Mouse (Mus musculus) adrenal gland, postnatal 25 days (tissue): ENCODE data around the gene Farsa. TPM values are rescaled to one million over a fixed set of nuclear protein-coding genes. Genes with fewer than 3 reads are reported as not detected.

Experiments
- DNase-seq: peaks from one replicate; pipeline ENCODE4 v3.0.0; 2021; ENCODE audit warnings: mixed read lengths
- total RNA-seq: library from RNA; stranded (reverse); gene quantifications from 2 replicates; pipeline ENCODE4 v1.2.3, GENCODE M21; 2021

The Farsa gene
- total RNA-seq, 1 experiment from 2014 or later, result 62.3 TPM

GRCm38 (mm10) chr8:84834866-84835855, 21.6 kb upstream of the Farsa start:
- peak; percentile 47 for DNase-seq

DNA sequence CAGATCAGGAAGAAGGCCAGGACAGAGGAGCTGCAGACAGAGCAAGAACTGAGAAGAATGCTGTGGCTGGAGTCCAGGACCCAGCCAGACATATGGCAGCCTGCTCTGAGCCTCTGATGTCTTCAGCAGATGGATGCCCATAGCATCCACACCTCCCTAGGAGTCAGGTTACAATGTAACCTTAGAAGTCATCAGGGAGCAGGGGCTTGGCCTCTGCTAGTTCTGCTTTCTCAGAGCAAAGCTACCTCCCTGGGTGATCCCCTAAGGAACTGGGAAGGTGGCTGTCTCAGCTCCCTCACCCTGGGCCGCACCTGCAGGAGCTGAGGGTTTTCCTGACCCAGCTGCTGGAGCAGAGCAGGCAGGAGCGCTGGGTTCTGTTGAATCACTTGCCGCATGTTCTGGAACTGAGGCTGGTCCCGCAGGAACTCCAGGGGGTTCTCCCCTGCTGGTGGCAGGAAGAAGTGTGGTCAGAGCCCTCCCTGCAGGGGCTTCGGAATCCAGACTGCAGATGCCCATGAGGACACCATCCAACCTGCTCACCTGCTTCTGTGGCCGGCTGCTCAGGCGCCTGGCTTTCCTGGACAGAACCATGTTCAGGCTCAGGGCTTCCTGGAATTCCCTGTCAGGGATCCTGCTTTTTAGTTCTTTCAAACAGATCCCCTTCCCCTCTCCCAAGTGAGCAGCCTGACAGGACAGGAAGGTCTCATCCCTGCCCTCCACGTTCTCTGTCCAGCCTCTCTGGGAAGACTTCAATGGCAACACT, 19.5 kb upstream of the Farsa start:
- no peak for DNase-seq

DNA sequence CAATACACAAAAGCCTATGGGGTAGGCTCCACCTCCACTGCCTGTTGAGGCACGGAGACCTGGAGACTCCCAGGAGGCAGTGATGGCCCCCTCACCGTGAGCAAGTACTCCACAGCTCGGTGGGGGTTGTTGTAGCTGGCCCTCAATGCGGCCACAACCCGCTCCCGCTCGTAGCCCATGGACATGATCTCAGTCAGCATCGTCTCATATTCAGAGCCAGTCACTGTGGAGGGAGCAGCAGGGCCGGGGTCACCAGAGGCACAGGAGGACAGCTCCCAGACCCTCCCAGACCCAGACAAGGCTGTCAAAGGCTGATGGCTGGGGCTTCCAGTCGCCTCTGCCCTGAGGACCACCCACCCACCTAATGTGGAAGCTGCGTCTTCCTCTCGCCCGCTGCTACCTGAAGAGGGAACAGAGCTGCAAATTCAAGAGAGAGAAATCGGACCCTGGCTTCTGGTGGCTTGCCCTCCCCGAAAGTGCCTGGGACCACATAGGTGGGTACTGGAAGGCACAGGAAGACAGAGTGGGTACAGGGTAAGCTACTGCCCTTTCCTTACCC, 18.8 kb upstream of the Farsa start:
- no peak for DNase-seq

DNA sequence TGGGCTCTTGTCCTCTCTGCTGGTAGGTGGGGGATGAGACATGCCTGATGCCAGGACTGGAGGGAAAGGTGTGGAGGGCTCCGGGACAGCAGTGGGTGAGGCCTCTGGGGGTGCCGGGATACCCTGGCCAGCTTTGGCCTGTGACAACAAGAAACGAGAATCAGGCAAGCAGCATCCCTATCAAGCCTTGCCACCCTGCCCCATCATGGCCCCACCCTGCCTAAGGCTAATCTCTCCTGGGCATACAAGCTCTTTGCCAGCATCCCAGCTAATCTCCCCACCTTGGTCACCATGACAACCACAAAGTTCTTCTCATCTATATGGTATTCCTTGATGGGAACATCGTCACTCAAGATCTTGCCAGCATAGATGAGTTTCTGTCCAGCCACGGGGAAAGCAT, 18.3 kb upstream of the Farsa start:
- DNase-seq, result no peak

GRCm38 (mm10) chr8:84839411-84839810, 17.4 kb upstream of the Farsa start:
- DNase-seq, result no peak

DNA sequence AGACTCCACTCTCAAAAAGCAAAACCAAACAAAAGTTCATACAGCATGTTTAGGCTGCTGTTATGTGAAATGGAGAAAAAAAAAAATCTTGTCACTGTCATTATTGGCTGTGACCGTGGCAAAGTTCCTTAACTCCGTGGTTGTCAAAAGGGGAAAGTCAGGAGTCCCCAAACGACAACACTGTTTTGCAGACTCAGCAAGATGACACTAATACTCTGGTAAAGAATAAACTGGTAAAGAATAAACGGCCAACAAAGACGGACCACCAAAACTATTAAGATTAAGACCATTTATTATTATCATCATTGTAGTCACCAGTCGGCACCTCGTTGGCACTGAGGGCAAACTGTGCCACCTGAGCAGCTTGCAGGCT, 16.9 kb upstream of the Farsa start:
- DNase-seq, result no peak

- peak; percentile 90 for DNase-seq
These were observed 16.4 kb upstream of the Farsa start, which contains the start of gene Rad23a for GRCm38 (mm10) chr8:84840248-84840999. Gene Rad23a (minus strand): TSS chr8:84840665.

- DNase-seq, result no peak
These were observed 15.3 kb upstream of the Farsa start for GRCm38 (mm10) chr8:84841514-84841913.

GRCm38 (mm10) chr8:84844397-84845070, 12.3 kb upstream of the Farsa start:
- DNase-seq, result no peak

- DNase-seq, result peak; percentile 47
These were observed 11.3 kb upstream of the Farsa start for GRCm38 (mm10) chr8:84845355-84846093.

GRCm38 (mm10) chr8:84846094-84846721, 10.6 kb upstream of the Farsa start:
- no peak for DNase-seq

DNA sequence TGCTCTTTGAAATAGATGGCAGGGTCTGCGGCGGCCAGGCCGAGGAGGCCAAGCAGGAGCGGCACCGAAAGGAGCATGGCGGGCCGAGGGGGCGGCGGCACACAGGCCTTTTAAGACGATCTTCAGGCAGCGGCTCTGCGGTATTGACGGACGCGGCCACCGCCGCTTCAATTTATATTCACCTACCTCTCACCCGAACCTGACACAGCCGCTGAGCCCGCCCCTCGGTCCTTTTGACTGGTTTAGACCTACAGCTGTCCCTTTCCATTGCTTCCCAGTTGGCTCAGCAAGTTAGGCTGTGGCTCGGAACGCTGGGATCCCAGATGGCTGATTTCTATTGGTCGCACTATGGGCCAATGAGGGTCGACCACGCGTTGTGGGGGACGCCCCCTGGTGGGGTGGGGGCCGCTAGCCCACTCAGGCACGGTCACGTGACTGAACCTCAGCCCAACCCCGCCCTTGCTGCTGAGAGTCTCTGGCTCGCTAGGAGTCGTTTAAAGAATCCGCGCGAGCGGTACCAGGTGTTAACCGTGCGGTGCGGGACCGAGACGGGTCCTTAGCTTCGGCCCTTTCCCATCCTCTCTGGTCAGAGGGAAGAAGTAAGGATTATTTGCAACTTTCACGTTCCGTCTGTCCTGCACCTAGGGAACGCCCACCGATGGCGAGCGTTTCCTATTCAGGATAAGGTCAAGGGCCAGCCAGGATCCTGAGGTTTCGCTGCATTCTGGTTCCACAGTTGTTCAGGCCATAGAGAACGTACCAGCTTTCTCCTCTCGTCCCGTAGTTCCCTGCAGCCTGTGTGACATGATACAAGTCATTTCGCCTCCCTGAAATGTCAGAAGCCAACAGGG, 9.8 kb upstream of the Farsa start, which contains the start of gene Calr:
TSS of gene Calr (minus strand) at position 213 of the 851 bp plus-strand sequence.
- DNase-seq, result peak; percentile 99

DNA sequence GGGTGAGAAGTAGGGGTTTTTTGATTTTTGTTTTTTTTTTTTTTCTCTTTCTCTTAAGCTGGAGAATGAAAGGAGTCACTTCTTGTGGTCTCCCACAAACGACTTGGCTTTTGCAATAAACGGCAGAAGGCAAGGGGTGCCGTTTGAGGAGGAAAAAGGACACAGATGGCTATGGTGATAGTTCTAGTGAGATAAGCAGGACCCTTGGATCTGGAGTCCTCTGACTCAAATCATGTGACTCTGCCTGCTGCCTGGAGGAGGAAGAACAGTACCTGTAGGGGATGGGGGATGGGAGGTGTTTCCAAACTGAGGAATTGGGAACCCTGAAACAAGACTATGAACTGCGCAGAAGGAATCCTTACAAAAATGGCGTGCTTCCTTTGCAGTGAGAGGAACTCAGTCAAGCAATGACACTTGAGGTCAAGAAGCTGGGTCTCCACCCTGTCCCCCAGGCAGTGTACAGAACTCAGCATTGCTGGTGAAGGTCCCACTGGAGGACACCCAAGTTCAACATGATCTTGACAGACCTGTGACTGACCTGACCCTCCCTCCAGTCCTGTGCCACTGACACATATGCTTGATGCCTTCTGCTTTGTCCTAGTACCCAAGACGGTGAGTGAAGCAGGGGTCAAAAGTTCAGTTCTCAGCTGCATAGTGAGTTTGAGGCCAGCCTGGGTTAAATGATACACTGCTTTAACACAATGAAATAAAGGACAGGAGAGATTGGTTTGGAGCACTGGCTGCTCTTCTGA, 8.9 kb upstream of the Farsa start:
- no peak for DNase-seq

- DNase-seq, result no peak
These were observed 355 bp upstream of the Farsa start for GRCm38 (mm10) chr8:84856434-84856833.

- DNase-seq, result peak; percentile 88
These were observed 14.9 kb downstream of the Farsa start, which contains the start of gene Syce2 for GRCm38 (mm10) chr8:84871376-84872308. Gene Syce2 (plus strand): TSS chr8:84872111.

- peak; percentile 50 for DNase-seq
These were observed 15.6 kb downstream of the Farsa start for GRCm38 (mm10) chr8:84872309-84872965.

DNA sequence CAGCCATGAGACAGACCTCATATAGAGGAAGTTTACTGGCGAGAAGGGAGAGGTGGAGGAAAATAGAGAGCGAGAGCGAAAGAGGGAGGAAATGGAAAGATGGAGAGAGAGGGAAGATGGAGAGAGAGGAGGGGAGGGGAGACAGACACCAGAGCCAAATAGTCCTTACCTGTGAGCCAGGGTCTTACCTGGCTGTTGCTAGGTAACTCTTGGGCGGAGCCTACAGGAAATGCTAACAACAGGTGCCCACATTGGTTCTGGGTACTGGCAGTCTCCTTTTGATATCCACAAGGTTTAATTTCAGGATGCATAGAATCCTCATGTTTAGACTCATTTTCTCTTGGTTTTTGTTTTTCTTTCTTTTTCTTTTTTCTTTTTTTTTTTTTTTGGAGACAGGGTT, 16.2 kb downstream of the Farsa start:
- DNase-seq, result no peak
